Mouse (Mus musculus) midbrain, embryonic 14.5 days (tissue): ENCODE measurements around the gene Pxmp4. TPM values are rescaled to one million over a fixed set of nuclear protein-coding genes. Genes with fewer than 3 reads are reported as not detected.

Experiments
- ATAC-seq: fragments of 200-750 bp; cut with Nextera tagmentation; 2 replicates; pipeline ENCODE4 v1.8.0; 2017; ENCODE audit warnings: moderate number of reproducible peaks, moderate library complexity; ENCODE audit not compliant: low FRiP score, low TSS enrichment
- DNase-seq: peaks from one replicate; pipeline ENCODE4 v3.0.0-alpha.2; 2015
- H3K27ac ChIP-seq: fragments of 300-500 bp; sonication (generic); replicated peaks from 2 replicates; pipeline ENCODE4 v1.5.1; 2014; ENCODE audit warnings: mild to moderate bottlenecking, low read depth, low read length, moderate library complexity
- H3K27me3 ChIP-seq: fragments of 300-500 bp; sonication (generic); 2 replicates; pipeline ENCODE4 v1.6.1; 2014; ENCODE audit warnings: low read length, control low read depth, mixed read lengths; ENCODE audit not compliant: control insufficient read depth, insufficient read depth
- H3K36me3 ChIP-seq: fragments of 300-500 bp; sonication (generic); 2 replicates; pipeline ENCODE4 v1.6.1; 2014; ENCODE audit warnings: low read length, control low read depth; ENCODE audit not compliant: control insufficient read depth, insufficient read depth
- H3K4me1 ChIP-seq: fragments of 300-500 bp; sonication (generic); 2 replicates; pipeline ENCODE4 v1.6.1; 2014; ENCODE audit warnings: mild to moderate bottlenecking, antibody characterized with exemption, low read length, control low read depth; ENCODE audit not compliant: control insufficient read depth, insufficient read depth
- H3K4me2 ChIP-seq: fragments of 300-500 bp; sonication (generic); 2 replicates; pipeline ENCODE4 v1.6.1; 2014; ENCODE audit warnings: mild to moderate bottlenecking, low read length, moderate library complexity
- H3K4me3 ChIP-seq: fragments of 300-500 bp; sonication (generic); replicated peaks from 2 replicates; pipeline ENCODE4 v1.5.1; 2014; ENCODE audit warnings: low read depth, low read length
- H3K9ac ChIP-seq: fragments of 300-500 bp; sonication (generic); replicated peaks from 2 replicates; pipeline ENCODE4 v1.6.1; 2014; ENCODE audit warnings: mild to moderate bottlenecking, low read length, moderate library complexity
- H3K9me3 ChIP-seq: fragments of 300-500 bp; sonication (generic); 2 replicates; pipeline ENCODE4 v1.6.1; 2016; ENCODE audit warnings: low read length, control low read depth, mixed read lengths; ENCODE audit not compliant: control insufficient read depth
- WGBS: fragments of 180-500 bp; shearing (Covaris S2); extraction: QIAGEN DNeasy Blood & Tissue Kit; methylation state at CpG from one replicate; pipeline ENCODE4 v1.1.7; 2014; 5-methylcytosine and 5-hydroxymethylcytosine counted together
- polyA plus RNA-seq: library from polyadenylated mRNA; unstranded; fragments of >200 nt; fragmentation: Nextera tagmentation; extraction: Ambion mirVana; gene quantifications from 2 replicates; pipeline ENCODE4 v1.2.1, GENCODE M21; 2014

Gene Pxmp4
- polyA plus RNA-seq, 1 experiment from 2014 or later: 14.2 TPM

- WGBS: 87% methylated on average over 4 of the region's 4 CpGs
- Histone ChIP-seq H3K4me1 (peaks cover 7% of the 10 kb centered on the region; the same call in 1 of the 2 replicates), H3K4me2 (no peak overlapping the region), H3K27ac (no peak overlapping the region), H3K9me3 (no peaks in the 10 kb centered on the region), H3K27me3 (no peaks in the 10 kb centered on the region), H3K9ac (no peak overlapping the region), H3K4me3 (no peak overlapping the region), H3K36me3 (no peaks in the 10 kb centered on the region)
- DNase-seq (no peak), ATAC-seq (no peak)
Observed at GRCm38 (mm10) chr2:154571266-154571665, 32.2 kb downstream of the Pxmp4 start.

- WGBS: 74% methylated on average over 4 of the region's 4 CpGs
Observed at GRCm38 (mm10) chr2:154570666-154571065, 32.8 kb downstream of the Pxmp4 start.

GRCm38 (mm10) chr2:154569836-154570286 is 33.6 kb downstream of the Pxmp4 start, which contains the start of gene E2f1:
E2f1 (minus strand) TSS chr2:154569892.
- no peaks in the 10 kb centered on the region for H3K9me3 ChIP-seq
- H3K4me3 ChIP-seq: peak within 1 kb of the TSS; percentile 64
- peak; percentile 98 for DNase-seq
- ATAC-seq: peak; percentile 97
- H3K27me3 ChIP-seq: no peaks in the 10 kb centered on the region
- WGBS: under 1% methylated on average over 39 of the region's 44 CpGs
- no peaks in the 10 kb centered on the region for H3K36me3 ChIP-seq
- H3K9ac ChIP-seq: peak within 1 kb of the TSS; percentile 48
- peaks cover 7% of the 10 kb centered on the region; the same call in 1 of the 2 replicates for H3K4me1 ChIP-seq
- H3K4me2 ChIP-seq: peak within 1 kb of the TSS; percentile 95
- peak within 1 kb of the TSS; percentile 74 for H3K27ac ChIP-seq

More at GRCm38 (mm10) chr2:154570666-154571065, 32.8 kb downstream of the Pxmp4 start:
- no peak for ATAC-seq
- Histone ChIP-seq H3K36me3 (no peaks in the 10 kb centered on the region), H3K9me3 (no peaks in the 10 kb centered on the region), H3K4me3 (no peak overlapping the region), H3K4me1 (peaks cover 7% of the 10 kb centered on the region; the same call in 1 of the 2 replicates), H3K27me3 (no peaks in the 10 kb centered on the region), H3K9ac (no peak overlapping the region), H3K27ac (no peak overlapping the region), H3K4me2 (peak overlapping the region; percentile 95)
- no peak for DNase-seq

- Histone ChIP-seq H3K27ac (peak overlapping the region; percentile 74), H3K36me3 (no peaks in the 10 kb centered on the region), H3K4me3 (peak overlapping the region; percentile 64), H3K4me1 (peaks cover 7% of the 10 kb centered on the region; the same call in 1 of the 2 replicates), H3K4me2 (peak overlapping the region; percentile 95), H3K9me3 (no peaks in the 10 kb centered on the region), H3K27me3 (no peaks in the 10 kb centered on the region), H3K9ac (peak overlapping the region; percentile 48)
- ATAC-seq: peak; percentile 58
- under 1% methylated on average over 65 of the region's 70 CpGs for WGBS
- DNase-seq: peak; percentile 65
Observed at GRCm38 (mm10) chr2:154569071-154569748, 34.3 kb downstream of the Pxmp4 start.

- DNase-seq (peak; percentile 73), ATAC-seq (peak; percentile 31; the same call in 1 of the 2 replicates)
- H3K4me3 ChIP-seq: peak overlapping the region; percentile 64
- WGBS: 4% methylated on average over 10 of the region's 10 CpGs
- H3K9ac ChIP-seq: peak overlapping the region; percentile 48; the same call in 1 of the 2 replicates
- H3K4me2 ChIP-seq: peak overlapping the region; percentile 95
- H3K36me3 ChIP-seq: no peaks in the 10 kb centered on the region
- peaks cover 7% of the 10 kb centered on the region; the same call in 1 of the 2 replicates for H3K4me1 ChIP-seq
- H3K27me3 ChIP-seq: no peaks in the 10 kb centered on the region
- no peaks in the 10 kb centered on the region for H3K9me3 ChIP-seq
- peak overlapping the region; percentile 74 for H3K27ac ChIP-seq
Observed at GRCm38 (mm10) chr2:154568329-154569070, 35.0 kb downstream of the Pxmp4 start.

- DNase-seq: no peak
- peak overlapping the region; percentile 74 for H3K27ac ChIP-seq
- H3K36me3 ChIP-seq: no peaks in the 10 kb centered on the region
- H3K27me3 ChIP-seq: no peaks in the 10 kb centered on the region
- H3K4me1 ChIP-seq: peaks cover 7% of the 10 kb centered on the region; the same call in 1 of the 2 replicates
- no peaks in the 10 kb centered on the region for H3K9me3 ChIP-seq
- 63% methylated on average over 2 of the region's 2 CpGs for WGBS
- H3K4me2 ChIP-seq: peak overlapping the region; percentile 95
- ATAC-seq: no peak
- peak overlapping the region; percentile 64 for H3K4me3 ChIP-seq
- 0 out of 2 replicates have a peak overlapping the region, but pooled peaks have one; percentile 3 for H3K9ac ChIP-seq
Observed at GRCm38 (mm10) chr2:154567766-154568165, 35.7 kb downstream of the Pxmp4 start.

GRCm38 (mm10) chr2:154566641-154567040 is 36.9 kb downstream of the Pxmp4 start:
- Histone ChIP-seq H3K27ac (no peak overlapping the region), H3K4me3 (no peak overlapping the region), H3K4me1 (peaks cover 7% of the 10 kb centered on the region; the same call in 1 of the 2 replicates), H3K36me3 (no peaks in the 10 kb centered on the region), H3K27me3 (no peaks in the 10 kb centered on the region), H3K9ac (no peak overlapping the region), H3K4me2 (no peak overlapping the region), H3K9me3 (no peaks in the 10 kb centered on the region)
- 46% methylated on average over 8 of the region's 8 CpGs for WGBS
- ATAC-seq: no peak
- DNase-seq: no peak

GRCm38 (mm10) chr2:154565562-154565961 is 37.9 kb downstream of the Pxmp4 start:
- DNase-seq: no peak
- Histone ChIP-seq H3K4me2 (no peak overlapping the region), H3K9ac (no peak overlapping the region; the same call in 1 of the 2 replicates), H3K9me3 (no peaks in the 10 kb centered on the region), H3K27ac (0 out of 2 replicates have a peak overlapping the region, but pooled peaks have one; percentile 8), H3K4me1 (peaks cover 7% of the 10 kb centered on the region; the same call in 1 of the 2 replicates), H3K36me3 (no peaks in the 10 kb centered on the region), H3K27me3 (no peaks in the 10 kb centered on the region), H3K4me3 (no peak overlapping the region)
- ATAC-seq: no peak
- 63% methylated on average over 3 of the region's 3 CpGs for WGBS
